In the genomic region with DNA sequence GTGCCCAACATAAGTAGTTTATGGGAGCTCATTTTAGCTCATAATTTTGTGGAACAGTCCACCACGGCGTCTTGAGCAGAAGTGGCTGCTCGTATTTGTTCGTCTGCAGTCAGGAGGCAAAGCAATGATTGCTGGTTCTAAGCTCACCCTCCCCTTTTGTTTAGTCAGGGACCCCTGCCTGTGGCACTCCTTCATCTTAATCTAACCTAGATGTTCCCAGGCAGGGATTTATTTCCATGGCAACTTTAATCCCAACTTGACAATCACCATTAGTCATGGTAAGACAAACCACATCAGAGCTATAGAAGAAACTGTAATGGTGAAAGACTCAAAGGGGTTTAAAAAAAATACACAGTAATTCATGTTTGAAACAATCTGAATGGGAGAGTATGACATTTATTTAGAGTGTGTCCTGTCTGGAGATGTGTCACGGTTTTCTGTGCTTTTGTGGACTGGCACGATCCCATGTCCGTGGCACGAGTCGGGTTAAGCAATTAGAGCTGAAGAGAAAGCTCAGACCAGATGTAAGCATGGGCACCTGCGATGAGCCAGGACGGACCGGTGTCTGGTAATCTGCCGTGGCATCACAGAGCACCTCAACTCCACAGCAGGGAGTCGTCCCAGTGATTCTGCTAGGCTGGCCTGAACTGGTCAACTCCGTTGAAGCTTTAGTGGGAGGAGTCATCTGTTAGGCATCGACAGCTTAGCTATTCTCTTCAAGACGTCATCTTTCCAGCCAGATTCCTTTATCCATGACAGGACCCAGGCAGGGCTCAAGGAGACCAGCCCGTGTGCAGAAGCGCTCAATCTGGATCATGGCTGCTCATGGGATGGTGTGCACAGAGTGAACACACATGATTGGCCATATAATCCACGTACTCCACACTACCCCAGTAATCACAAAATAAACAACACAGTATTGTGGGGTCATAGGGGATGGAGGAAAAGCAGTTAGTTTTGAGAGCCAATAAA, we compare ENCODE assay signal across 27 mouse cellular contexts.
A peak's percentile ranks its signal among the peaks of the same experiment; 100 is the strongest.
DNase-seq lines count a peak whose midpoint lies in the region; ATAC-seq and TF ChIP-seq lines count a peak whose summit lies in the region.
"Had no signal": no experiment of that assay in that cellular context is flagged by ENCODE, and none has a peak within 500 bp of the region (broad histone marks: within the 10 kb centered on the region; RNA-seq: fewer than 3 reads in every experiment).

No protein-coding gene starts in this region.

- DNase-seq in gastrocnemius, postnatal 25 days, result peak; percentile 1
- no peak for DNase-seq in gastrocnemius, adult 2 months
- peak; percentile 94 for DNase-seq in midbrain, embryonic 11.5 days (ENCODE audit: low spot score, missing footprints)
- DNase-seq in retina, postnatal 1 day, result peak; percentile 56
- no peak for DNase-seq in retina, embryonic 14.5 days (ENCODE audit: low spot score)
- DNase-seq in midbrain, embryonic 14.5 days, result peak; percentile 79
- no peak for DNase-seq in layer of hippocampus, postnatal 36 days
- DNase-seq: adrenal gland, adult 2 months; adrenal gland, postnatal 14 days; B cell, adult 2 months; cerebellum, adult 11-12 months; cerebellum, adult 8-10 months; cerebellum, postnatal 36 days; forebrain, postnatal 0 days; gastrocnemius, postnatal 36 days; heart, adult 2 months had no signal

- no peak overlapping the region for H3K27ac ChIP-seq in gastrocnemius, adult 2 months
- no peak overlapping the region for H3K27ac ChIP-seq in midbrain, embryonic 11.5 days (ENCODE audit: low read depth, low read length)
- H3K27ac ChIP-seq in midbrain, embryonic 16.5 days (ENCODE audit: low read length), result no peak overlapping the region
- no peak overlapping the region for H3K27ac ChIP-seq in midbrain, embryonic 14.5 days (replicated peaks; ENCODE audit: low read depth, low read length)
- H3K27ac ChIP-seq: embryonic facial prominence, embryonic 12.5 days; embryonic facial prominence, embryonic 15.5 days; heart, adult 2 months; heart, embryonic 10.5 days; heart, embryonic 13.5 days; hindbrain, embryonic 12.5 days; hindbrain, embryonic 15.5 days had no signal

- H3K4me2 ChIP-seq in midbrain, embryonic 11.5 days, result no peak overlapping the region
- H3K4me2 ChIP-seq in midbrain, embryonic 16.5 days (ENCODE audit: low read length), result no peak overlapping the region
- H3K4me2 ChIP-seq in midbrain, embryonic 14.5 days (ENCODE audit: low read length), result no peak overlapping the region
- H3K4me2 ChIP-seq: embryonic facial prominence, embryonic 12.5 days; embryonic facial prominence, embryonic 15.5 days; heart, embryonic 13.5 days; hindbrain, embryonic 12.5 days; hindbrain, embryonic 15.5 days had no signal

- no peak overlapping the region for H3K4me3 ChIP-seq in gastrocnemius, adult 2 months
- H3K4me3 ChIP-seq in midbrain, embryonic 11.5 days (ENCODE audit: low read depth, low read length), result no peak overlapping the region
- no peak overlapping the region for H3K4me3 ChIP-seq in midbrain, embryonic 16.5 days (ENCODE audit: low read depth, low read length)
- no peak overlapping the region for H3K4me3 ChIP-seq in midbrain, embryonic 14.5 days (replicated peaks; ENCODE audit: low read depth, low read length)
- H3K4me3 ChIP-seq: embryonic facial prominence, embryonic 12.5 days; embryonic facial prominence, embryonic 15.5 days; heart, adult 2 months; heart, embryonic 10.5 days; heart, embryonic 13.5 days; hindbrain, embryonic 12.5 days; hindbrain, embryonic 15.5 days had no signal

- peaks cover 40% of the 10 kb centered on the region for H3K27me3 ChIP-seq in midbrain, embryonic 11.5 days (ENCODE audit: control insufficient read depth, insufficient read depth, low read length)
- peaks cover 19% of the 10 kb centered on the region for H3K27me3 ChIP-seq in midbrain, embryonic 16.5 days (ENCODE audit: control insufficient read depth, insufficient read depth, low read depth, low read length)
- peaks cover 57% of the 10 kb centered on the region for H3K27me3 ChIP-seq in midbrain, embryonic 14.5 days (ENCODE audit: control insufficient read depth, insufficient read depth, low read length)
- H3K27me3 ChIP-seq: CH12.LX; embryonic facial prominence, embryonic 15.5 days; Patski had no signal

- no peaks in the 10 kb centered on the region for H3K36me3 ChIP-seq in midbrain, embryonic 11.5 days (ENCODE audit: control insufficient read depth, insufficient read depth, low read length)
- no peaks in the 10 kb centered on the region for H3K36me3 ChIP-seq in midbrain, embryonic 16.5 days (ENCODE audit: control insufficient read depth, insufficient read depth, low read length)
- H3K36me3 ChIP-seq in midbrain, embryonic 14.5 days (ENCODE audit: control insufficient read depth, insufficient read depth, low read length), result no peaks in the 10 kb centered on the region
- H3K36me3 ChIP-seq: embryonic facial prominence, embryonic 12.5 days; embryonic facial prominence, embryonic 15.5 days; G1E; heart, embryonic 10.5 days; heart, embryonic 13.5 days; hindbrain, embryonic 12.5 days; hindbrain, embryonic 15.5 days had no signal

- ATAC-seq in midbrain, embryonic 11.5 days (ENCODE audit: low FRiP score), result peak; percentile 82
- ATAC-seq in midbrain, embryonic 16.5 days, result no peak
- ATAC-seq in midbrain, embryonic 14.5 days (ENCODE audit: low FRiP score, low TSS enrichment), result peak; percentile 50; the same call in 1 of the 2 replicates
- ATAC-seq: forebrain, embryonic 14.5 days; forebrain, postnatal 0 days; Patski had no signal

- TF ChIP-seq CTCF in gastrocnemius, adult 2 months (IDR thresholded peaks at IDR 0.05), result no peak

- H3K9me3 ChIP-seq in midbrain, embryonic 11.5 days (ENCODE audit: control insufficient read depth, low read length), result peaks cover 3% of the 10 kb centered on the region; the same call in 1 of the 2 replicates
- H3K9me3 ChIP-seq in midbrain, embryonic 16.5 days (replicated peaks; ENCODE audit: control insufficient read depth, low read length, poor library complexity, severe bottlenecking), result no peaks in the 10 kb centered on the region; the same call in 1 of the 2 replicates
- 0 out of 2 replicates have a peak, but pooled peaks cover 9% of the 10 kb centered on the region for H3K9me3 ChIP-seq in midbrain, embryonic 14.5 days (ENCODE audit: control insufficient read depth, low read length)
- H3K9me3 ChIP-seq: embryonic facial prominence, embryonic 12.5 days; embryonic facial prominence, embryonic 15.5 days; heart, embryonic 10.5 days; hindbrain, embryonic 15.5 days had no signal

- intact Hi-C loops in gastrocnemius, adult 2 months (cut with DNase I), result no loop called here

- 30% methylated on average over 20 of the region's 20 CpGs for WGBS in midbrain, embryonic 11.5 days
- WGBS in midbrain, embryonic 16.5 days, result 25% methylated on average over 20 of the region's 20 CpGs
- WGBS in midbrain, embryonic 14.5 days, result 17% methylated on average over 20 of the region's 20 CpGs

- peaks cover 8% of the 10 kb centered on the region; the same call in 1 of the 2 replicates for H3K4me1 ChIP-seq in midbrain, embryonic 11.5 days (ENCODE audit: control insufficient read depth, insufficient read depth, low read length)
- H3K4me1 ChIP-seq in midbrain, embryonic 16.5 days (ENCODE audit: control insufficient read depth, insufficient read depth, low read length), result peaks cover 5% of the 10 kb centered on the region; the same call in 1 of the 2 replicates
- H3K4me1 ChIP-seq in midbrain, embryonic 14.5 days (ENCODE audit: control insufficient read depth, insufficient read depth, low read length), result peaks cover 5% of the 10 kb centered on the region; the same call in 1 of the 2 replicates
- H3K4me1 ChIP-seq: embryonic facial prominence, embryonic 12.5 days; embryonic facial prominence, embryonic 15.5 days; heart, embryonic 10.5 days; heart, embryonic 13.5 days; hindbrain, embryonic 12.5 days had no signal

- H3K9ac ChIP-seq in midbrain, embryonic 11.5 days (ENCODE audit: low read length), result no peak overlapping the region
- H3K9ac ChIP-seq in midbrain, embryonic 16.5 days (ENCODE audit: low read depth, low read length), result no peak overlapping the region
- no peak overlapping the region for H3K9ac ChIP-seq in midbrain, embryonic 14.5 days (replicated peaks; ENCODE audit: low read length)
- H3K9ac ChIP-seq: embryonic facial prominence, embryonic 12.5 days; embryonic facial prominence, embryonic 15.5 days; forebrain, postnatal 0 days; heart, embryonic 13.5 days; hindbrain, embryonic 12.5 days; hindbrain, embryonic 15.5 days had no signal

Comparison
In these comparisons a context has a peak if more than half of its experiments do, and no peak if none do; other contexts are left out.
1. DNase-seq: peak in gastrocnemius, postnatal 25 days (single experiment), midbrain, embryonic 11.5 days (single experiment), retina, postnatal 1 day (single experiment) and midbrain, embryonic 14.5 days (single experiment); none in gastrocnemius, adult 2 months (single experiment), retina, embryonic 14.5 days (single experiment) and layer of hippocampus, postnatal 36 days (0 of 2).